Mouse (Mus musculus) C2C12 (cell line): ENCODE data around the gene Cep164.

ENCODE experiments used
- CTCF ChIP-seq: IDR thresholded peaks from one replicate; pipeline ENCODE4 v1.5.1; 2011; ENCODE audit not compliant: control insufficient read depth, insufficient read depth, insufficient read length
- FOSL1 ChIP-seq: IDR thresholded peaks from one replicate; pipeline ENCODE4 v1.8.0; 2011; ENCODE audit warnings: mild to moderate bottlenecking, low read length; ENCODE audit not compliant: poor library complexity, insufficient read depth, severe bottlenecking
- MAX ChIP-seq: IDR thresholded peaks from one replicate; pipeline ENCODE4 v1.6.1; 2011; ENCODE audit warnings: mild to moderate bottlenecking, control low read depth
- MYOG ChIP-seq: IDR thresholded peaks from one replicate; pipeline ENCODE4 v1.6.1; 2011; ENCODE audit not compliant: control insufficient read depth, insufficient read length; ENCODE audit errors: extremely low read depth
- USF1 ChIP-seq: IDR thresholded peaks from one replicate; pipeline ENCODE4 v1.6.1; 2011; ENCODE audit warnings: low read depth, mild to moderate bottlenecking, control low read depth, moderate library complexity

- TF ChIP-seq CTCF (peak; percentile 71), FOSL1 (no peak), MYOG (no peak), USF1 (no peak), MAX (no peak)
Observed at GRCm38 (mm10) chr9:45754452-45755091, 73.9 kb downstream of the Cep164 start.
